Mouse (Mus musculus) erythroblast, embryonic 14.5 days (primary cell): ENCODE data around the gene Celf2. TPM values are rescaled to one million over a fixed set of nuclear protein-coding genes. Genes with fewer than 3 reads are reported as not detected.

Source experiments
- H3K27me3 ChIP-seq: 2 replicates; pipeline ENCODE4 v1.6.1; 2012; ENCODE audit warnings: inconsistent platforms; ENCODE audit not compliant: control insufficient read depth
- H3K36me3 ChIP-seq: 2 replicates; pipeline ENCODE4 v1.6.1; 2012; ENCODE audit warnings: mild to moderate bottlenecking, inconsistent platforms; ENCODE audit not compliant: control insufficient read depth
- H3K4me1 ChIP-seq: 2 replicates; pipeline ENCODE4 v1.6.1; 2012; ENCODE audit warnings: inconsistent platforms; ENCODE audit not compliant: control insufficient read depth
- H3K4me3 ChIP-seq: replicated peaks from 2 replicates; pipeline ENCODE3; 2012; ENCODE audit warnings: moderate library complexity, mild to moderate bottlenecking, inconsistent platforms
- H3K9me3 ChIP-seq: 2 replicates; pipeline ENCODE4 v1.6.1; 2012; ENCODE audit warnings: low read length, inconsistent platforms, mixed read lengths; ENCODE audit not compliant: control insufficient read depth
- GATA1 ChIP-seq: IDR thresholded peaks from 2 replicates; pipeline ENCODE4 v1.6.1; 2012; ENCODE audit warnings: low read length, inconsistent platforms, mixed read lengths
- TAL1 ChIP-seq: IDR thresholded peaks from 3 replicates; pipeline ENCODE4 v1.6.1; 2012; ENCODE audit warnings: low read length, inconsistent platforms, mixed read lengths
- polyA plus RNA-seq: library from polyadenylated mRNA; stranded (reverse); fragments of >175 nt; gene quantifications from 2 replicates; pipeline ENCODE4 v1.2.3, GENCODE M21; 2012

Gene Celf2
- polyA plus RNA-seq, 1 experiment = under 0.01 TPM

GRCm38 (mm10) chr2:7072344-7073265 lies 436.8 kb downstream of the Celf2 start:
- H3K4me1 ChIP-seq = no peaks in the 10 kb centered on the region

DNA sequence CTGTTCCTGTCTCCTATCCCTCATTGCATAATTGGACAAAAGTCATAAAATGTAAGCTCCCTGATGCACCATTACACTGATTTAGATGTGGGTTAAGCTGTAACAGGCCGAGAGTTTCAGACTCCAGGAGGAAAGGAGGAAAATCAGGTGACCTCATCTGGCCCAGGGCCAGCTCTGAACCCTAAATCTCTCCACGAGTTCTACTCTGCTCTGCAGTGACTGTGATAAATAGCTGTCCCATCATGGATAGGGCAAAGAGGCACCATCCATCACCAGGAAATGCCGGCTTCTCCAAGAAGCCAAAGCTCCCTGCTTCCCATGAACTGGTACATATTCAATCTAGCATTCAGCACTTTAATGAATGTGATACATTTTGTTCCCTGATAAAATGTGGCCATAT lies 439.9 kb downstream of the Celf2 start:
- TF ChIP-seq GATA1 (no peak), TAL1 (no peak)

More at GRCm38 (mm10) chr2:7072344-7073265, 436.8 kb downstream of the Celf2 start:
- H3K9me3 ChIP-seq = no peaks in the 10 kb centered on the region
- no peaks in the 10 kb centered on the region for H3K27me3 ChIP-seq
- no peak overlapping the region for H3K4me3 ChIP-seq
- no peak for TF ChIP-seq GATA1
- no peak for TF ChIP-seq TAL1
- no peaks in the 10 kb centered on the region for H3K36me3 ChIP-seq

GRCm38 (mm10) chr2:7068281-7068680 lies 441.1 kb downstream of the Celf2 start:
- H3K4me3 ChIP-seq = no peak overlapping the region
- no peaks in the 10 kb centered on the region for H3K9me3 ChIP-seq
- no peaks in the 10 kb centered on the region for H3K27me3 ChIP-seq
- no peaks in the 10 kb centered on the region for H3K4me1 ChIP-seq
- no peaks in the 10 kb centered on the region for H3K36me3 ChIP-seq
- no peak for TF ChIP-seq GATA1
- TF ChIP-seq TAL1 = no peak

More for the DNA sequence above, 439.9 kb downstream of the Celf2 start:
- Histone ChIP-seq H3K27me3 (no peaks in the 10 kb centered on the region), H3K4me1 (no peaks in the 10 kb centered on the region), H3K9me3 (no peaks in the 10 kb centered on the region), H3K36me3 (no peaks in the 10 kb centered on the region), H3K4me3 (no peak overlapping the region)

GRCm38 (mm10) chr2:7063574-7064192 lies 445.7 kb downstream of the Celf2 start:
- no peaks in the 10 kb centered on the region for H3K9me3 ChIP-seq
- H3K4me1 ChIP-seq = no peaks in the 10 kb centered on the region
- no peak overlapping the region for H3K4me3 ChIP-seq
- H3K36me3 ChIP-seq = no peaks in the 10 kb centered on the region
- H3K27me3 ChIP-seq = no peaks in the 10 kb centered on the region
- TF ChIP-seq GATA1 = no peak
- TF ChIP-seq TAL1 = no peak

- H3K9me3 ChIP-seq = no peaks in the 10 kb centered on the region
- H3K27me3 ChIP-seq = no peaks in the 10 kb centered on the region
- H3K4me1 ChIP-seq = no peaks in the 10 kb centered on the region
- TF ChIP-seq TAL1 (no peak), GATA1 (no peak)
- H3K4me3 ChIP-seq = no peak overlapping the region
- H3K36me3 ChIP-seq = no peaks in the 10 kb centered on the region
These were observed 448.8 kb downstream of the Celf2 start for GRCm38 (mm10) chr2:7060490-7061105.

GRCm38 (mm10) chr2:7056401-7056800 lies 453.0 kb downstream of the Celf2 start:
- Histone ChIP-seq H3K4me3 (no peak overlapping the region), H3K9me3 (no peaks in the 10 kb centered on the region), H3K27me3 (no peaks in the 10 kb centered on the region), H3K4me1 (no peaks in the 10 kb centered on the region), H3K36me3 (no peaks in the 10 kb centered on the region)
- TF ChIP-seq TAL1 (no peak), GATA1 (no peak)

- Histone ChIP-seq H3K9me3 (no peaks in the 10 kb centered on the region), H3K4me3 (no peak overlapping the region), H3K36me3 (no peaks in the 10 kb centered on the region), H3K27me3 (no peaks in the 10 kb centered on the region), H3K4me1 (no peaks in the 10 kb centered on the region)
- TF ChIP-seq TAL1 (no peak), GATA1 (no peak)
These were observed 453.4 kb downstream of the Celf2 start for GRCm38 (mm10) chr2:7055958-7056357.

- no peaks in the 10 kb centered on the region for H3K9me3 ChIP-seq
- H3K4me3 ChIP-seq = no peak overlapping the region
- no peaks in the 10 kb centered on the region for H3K27me3 ChIP-seq
- no peaks in the 10 kb centered on the region for H3K36me3 ChIP-seq
- no peaks in the 10 kb centered on the region for H3K4me1 ChIP-seq
- TF ChIP-seq TAL1 (no peak), GATA1 (no peak)
These were observed 458.3 kb downstream of the Celf2 start for GRCm38 (mm10) chr2:7051090-7051489.

DNA sequence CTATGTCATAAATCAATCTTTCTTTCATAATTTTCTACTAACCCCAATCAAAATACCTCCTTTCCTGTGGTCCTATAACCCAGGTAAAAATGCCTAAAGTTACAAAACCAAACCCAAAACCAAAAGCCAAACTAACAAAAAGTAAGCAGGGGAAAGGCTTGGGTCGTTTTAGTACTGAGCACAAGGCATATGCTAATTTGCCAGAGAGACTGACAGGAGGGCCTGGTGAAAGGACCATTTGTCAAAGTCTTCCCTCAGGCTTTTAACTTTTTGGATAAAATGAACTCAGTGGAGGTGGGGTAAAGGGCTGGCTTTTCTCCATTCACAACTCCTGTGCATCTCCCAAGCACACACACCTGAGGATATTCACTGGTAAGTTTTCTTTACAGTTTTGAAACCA lies 463.2 kb downstream of the Celf2 start:
- Histone ChIP-seq H3K36me3 (no peaks in the 10 kb centered on the region), H3K9me3 (no peaks in the 10 kb centered on the region), H3K4me1 (no peaks in the 10 kb centered on the region), H3K27me3 (no peaks in the 10 kb centered on the region), H3K4me3 (no peak overlapping the region)
- TF ChIP-seq TAL1 = no peak
- no peak for TF ChIP-seq GATA1
